Mouse (Mus musculus) hindbrain, postnatal 0 days (tissue): ENCODE results near the gene Gm20517. TPM values are rescaled to one million over a fixed set of nuclear protein-coding genes. Genes with fewer than 3 reads are reported as not detected.
"Not testable (repeated sequence)": the region's sequence is repeated elsewhere in the genome, so short reads cannot be mapped to it uniquely, and the experiment has no call there.

ENCODE experiments used
- ATAC-seq: fragments of 200-750 bp; cut with Nextera tagmentation; 2 replicates; pipeline ENCODE4 v1.8.0; 2017; ENCODE audit warnings: mild to moderate bottlenecking, moderate TSS enrichment, moderate library complexity
- DNase-seq: peaks from one replicate; pipeline ENCODE4 v3.0.0-alpha.2; 2015; ENCODE audit warnings: low spot score
- H3K27ac ChIP-seq: fragments of 300-500 bp; sonication (generic); 2 replicates; pipeline ENCODE4 v1.5.1; 2014; ENCODE audit warnings: mild to moderate bottlenecking
- H3K27me3 ChIP-seq: fragments of 300-500 bp; sonication (generic); 2 replicates; pipeline ENCODE4 v1.6.1; 2014; ENCODE audit warnings: low read length, mixed read lengths; ENCODE audit not compliant: insufficient read depth
- H3K36me3 ChIP-seq: fragments of 300-500 bp; sonication (generic); 2 replicates; pipeline ENCODE4 v1.6.1; 2014; ENCODE audit warnings: low read length, mixed read lengths; ENCODE audit not compliant: insufficient read depth
- H3K4me1 ChIP-seq: fragments of 300-500 bp; sonication (generic); 2 replicates; pipeline ENCODE4 v1.6.1; 2014; ENCODE audit warnings: antibody characterized with exemption, low read length, mixed read lengths; ENCODE audit not compliant: insufficient read depth
- H3K4me2 ChIP-seq: fragments of 300-500 bp; sonication (generic); 2 replicates; pipeline ENCODE4 v1.6.1; 2014; ENCODE audit warnings: low read depth, mild to moderate bottlenecking, low read length, moderate library complexity, mixed read lengths
- H3K4me3 ChIP-seq: fragments of 300-500 bp; sonication (generic); 2 replicates; pipeline ENCODE4 v1.5.1; 2014; ENCODE audit warnings: low read length
- H3K9ac ChIP-seq: fragments of 300-500 bp; sonication (generic); replicated peaks from 2 replicates; pipeline ENCODE4 v1.6.1; 2014; ENCODE audit warnings: mild to moderate bottlenecking, low read length, moderate library complexity, mixed read lengths
- H3K9me3 ChIP-seq: fragments of 300-500 bp; sonication (generic); 2 replicates; pipeline ENCODE4 v1.6.1; 2016; ENCODE audit warnings: low read length, mixed read lengths
- CTCF ChIP-seq: IDR thresholded peaks from 2 replicates; pipeline ENCODE4 v1.5.1; 2016; ENCODE audit warnings: antibody characterized with exemption, control low read depth, low read depth
- WGBS: fragments of 180-500 bp; shearing (Covaris S2); extraction: QIAGEN DNeasy Blood & Tissue Kit; methylation state at CpG from one replicate; pipeline ENCODE4 v1.1.7; 2014; 5-methylcytosine and 5-hydroxymethylcytosine counted together
- polyA plus RNA-seq: library from polyadenylated mRNA; unstranded; fragments of >200 nt; fragmentation: Nextera tagmentation; extraction: Ambion mirVana; gene quantifications from 2 replicates; pipeline ENCODE4 v1.2.1, GENCODE M21; 2015
- total RNA-seq: library from RNA; depleted of rRNA; stranded (reverse); fragments of >200 nt; gene quantifications from 2 replicates; pipeline ENCODE4 v1.2.3, GENCODE M21; 2014

The Gm20517 gene
- total and polyA plus RNA-seq, 2 experiments from 2014 or later: 1.6 to 4.8 TPM

- no peaks in the 10 kb centered on the region for H3K36me3 ChIP-seq
- H3K27ac ChIP-seq: no peak overlapping the region
- peaks cover 20% of the 10 kb centered on the region for H3K4me1 ChIP-seq
- no peaks in the 10 kb centered on the region for H3K27me3 ChIP-seq
- H3K9me3 ChIP-seq: no peaks in the 10 kb centered on the region
- H3K4me2 ChIP-seq: peak overlapping the region; percentile 21; the same call in 1 of the 2 replicates
- no peak for TF ChIP-seq CTCF
- H3K9ac ChIP-seq: no peak overlapping the region
- DNase-seq (no peak), ATAC-seq (no peak)
- WGBS: 68% methylated on average over 4 of the region's 4 CpGs
- H3K4me3 ChIP-seq: no peak overlapping the region
These were observed 20.9 kb downstream of the Gm20517 start for GRCm38 (mm10) chr17:47632181-47632840.

GRCm38 (mm10) chr17:47633999-47634770 lies 22.8 kb downstream of the Gm20517 start:
- DNase-seq: no peak
- Histone ChIP-seq H3K9ac (no peak overlapping the region), H3K27me3 (no peaks in the 10 kb centered on the region), H3K4me3 (no peak overlapping the region), H3K27ac (no peak overlapping the region), H3K4me2 (no peak overlapping the region), H3K36me3 (no peaks in the 10 kb centered on the region), H3K9me3 (no peaks in the 10 kb centered on the region), H3K4me1 (peaks cover 20% of the 10 kb centered on the region)
- ATAC-seq: no peak
- WGBS: 75% methylated on average over 7 of the region's 7 CpGs
- TF ChIP-seq CTCF: no peak

GRCm38 (mm10) chr17:47642992-47643391 lies 31.6 kb downstream of the Gm20517 start:
- ATAC-seq (no peak), DNase-seq (no peak)
- Histone ChIP-seq H3K4me1 (no peaks in the 10 kb centered on the region), H3K4me3 (no peak overlapping the region), H3K36me3 (no peaks in the 10 kb centered on the region), H3K27ac (no peak overlapping the region), H3K9me3 (no peaks in the 10 kb centered on the region), H3K4me2 (no peak overlapping the region), H3K9ac (no peak overlapping the region), H3K27me3 (no peaks in the 10 kb centered on the region)
- peak; percentile 26; the same call in 1 of the 2 replicates for TF ChIP-seq CTCF
- 89% methylated on average over 2 of the region's 2 CpGs for WGBS

- H3K27ac ChIP-seq: no peak overlapping the region
- H3K4me1 ChIP-seq: no peaks in the 10 kb centered on the region
- no peaks in the 10 kb centered on the region for H3K36me3 ChIP-seq
- TF ChIP-seq CTCF: peak; percentile 73
- no peak overlapping the region for H3K9ac ChIP-seq
- no peaks in the 10 kb centered on the region for H3K9me3 ChIP-seq
- DNase-seq (peak; percentile 73), ATAC-seq (no peak)
- H3K27me3 ChIP-seq: no peaks in the 10 kb centered on the region
- no peak overlapping the region for H3K4me3 ChIP-seq
- H3K4me2 ChIP-seq: no peak overlapping the region
- 78% methylated on average over 1 of the region's 1 CpGs for WGBS
These were observed 35.3 kb downstream of the Gm20517 start for GRCm38 (mm10) chr17:47646683-47647082.

GRCm38 (mm10) chr17:47648966-47649365 lies 37.6 kb downstream of the Gm20517 start:
- no peak for DNase-seq
- H3K9ac ChIP-seq: no peak overlapping the region
- H3K4me1 ChIP-seq: no peaks in the 10 kb centered on the region
- H3K4me3 ChIP-seq: no peak overlapping the region
- no peak for TF ChIP-seq CTCF
- no peaks in the 10 kb centered on the region for H3K9me3 ChIP-seq
- no peak overlapping the region for H3K4me2 ChIP-seq
- no peaks in the 10 kb centered on the region for H3K36me3 ChIP-seq
- no peak overlapping the region for H3K27ac ChIP-seq
- ATAC-seq: no peak
- 47% methylated on average over 4 of the region's 4 CpGs for WGBS
- H3K27me3 ChIP-seq: no peaks in the 10 kb centered on the region

GRCm38 (mm10) chr17:47651953-47652352 lies 40.6 kb downstream of the Gm20517 start:
- ATAC-seq: no peak
- no peaks in the 10 kb centered on the region for H3K27me3 ChIP-seq
- H3K27ac ChIP-seq: no peak overlapping the region
- H3K9me3 ChIP-seq: no peaks in the 10 kb centered on the region
- no peaks in the 10 kb centered on the region for H3K4me1 ChIP-seq
- no peak for DNase-seq
- TF ChIP-seq CTCF: no peak
- H3K9ac ChIP-seq: no peak overlapping the region
- H3K4me2 ChIP-seq: no peak overlapping the region
- no peak overlapping the region for H3K4me3 ChIP-seq
- WGBS: 76% methylated on average over 2 of the region's 2 CpGs
- no peaks in the 10 kb centered on the region for H3K36me3 ChIP-seq

- not testable (repeated sequence) for H3K4me2 ChIP-seq, H3K36me3 ChIP-seq, H3K27ac ChIP-seq, H3K9me3 ChIP-seq, ATAC-seq, H3K9ac ChIP-seq, H3K4me3 ChIP-seq, H3K27me3 ChIP-seq, H3K4me1 ChIP-seq, DNase-seq
- WGBS: 94% methylated on average over 8 of the region's 8 CpGs
These were observed 43.0 kb downstream of the Gm20517 start for GRCm38 (mm10) chr17:47654346-47654745.
